Comparison of ENCODE assay signal across 10 mouse cellular contexts in the genomic region with DNA sequence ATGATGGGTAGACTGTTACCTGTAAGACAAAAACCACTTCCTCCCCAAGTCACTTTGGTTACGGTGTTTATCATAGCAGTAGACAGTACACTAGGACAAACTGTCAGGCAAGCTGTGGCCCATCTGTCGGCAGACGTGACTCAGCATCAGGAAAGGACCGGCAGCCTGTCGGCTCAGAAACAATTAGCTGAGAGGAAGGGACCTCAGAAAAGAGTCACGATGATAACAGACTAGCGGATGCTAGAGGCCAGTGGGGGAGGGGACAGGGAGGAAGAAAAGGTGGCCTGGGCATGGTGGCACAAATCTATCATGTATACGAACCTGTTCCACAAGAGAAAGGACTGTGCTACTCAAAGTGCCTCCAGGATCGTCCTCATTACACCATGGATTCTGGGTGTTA. TPM values are rescaled to one million over a fixed set of nuclear protein-coding genes. Genes with fewer than 3 reads are reported as not detected.
DNase-seq lines count a peak whose midpoint lies in the region; ATAC-seq and TF ChIP-seq lines count a peak whose summit lies in the region.
"Had no signal": no experiment of that assay in that cellular context is flagged by ENCODE, and none has a peak within 500 bp of the region (broad histone marks: within the 10 kb centered on the region; RNA-seq: fewer than 3 reads in every experiment).

No protein-coding gene starts in this region.

- H3K27ac ChIP-seq in kidney, postnatal 0 days = no peak overlapping the region
- no peak overlapping the region for H3K27ac ChIP-seq in kidney, embryonic 14.5 days (ENCODE audit: low read depth, low read length)
- peak overlapping the region; percentile 92 for H3K27ac ChIP-seq in MEL (ENCODE audit: control insufficient read depth, low read depth, low read length)
- H3K27ac ChIP-seq in heart, embryonic 12.5 days (ENCODE audit: poor library complexity, severe bottlenecking) = peak overlapping the region; percentile 47; the same call in 1 of the 2 replicates
- no peak overlapping the region for H3K27ac ChIP-seq in lung, postnatal 0 days (ENCODE audit: low read length)
- no peak overlapping the region for H3K27ac ChIP-seq in gastrocnemius, adult 2 months
- H3K27ac ChIP-seq: limb, embryonic 10.5 days had no signal

- TF ChIP-seq CTCF in kidney, postnatal 0 days (IDR thresholded peaks at IDR 0.05; ENCODE audit: low read depth) = no peak
- no peak for TF ChIP-seq CTCF in MEL (IDR thresholded peaks at IDR 0.05 in 2 of 3, conservative IDR thresholded peaks at IDR 0.05 in 1 of 3; ENCODE audit: control insufficient read depth in 1 of 3, insufficient read depth in 1 of 3, low read depth in 2 of 3, low read length in 3 of 3, poor library complexity in 1 of 3, severe bottlenecking in 1 of 3)
- no peak for TF ChIP-seq CTCF in lung, postnatal 0 days (IDR thresholded peaks at IDR 0.05)
- TF ChIP-seq CTCF in gastrocnemius, adult 2 months (IDR thresholded peaks at IDR 0.05) = no peak

- 43% methylated on average over 9 of the region's 9 CpGs for WGBS in kidney, postnatal 0 days
- WGBS in kidney, embryonic 14.5 days = 43% methylated on average over 9 of the region's 9 CpGs
- 11% methylated on average over 9 of the region's 9 CpGs for WGBS in heart, embryonic 12.5 days
- 30% methylated on average over 9 of the region's 9 CpGs for WGBS in lung, postnatal 0 days

- H3K4me2 ChIP-seq in kidney, postnatal 0 days (ENCODE audit: low read length) = no peak overlapping the region
- no peak overlapping the region for H3K4me2 ChIP-seq in kidney, embryonic 14.5 days (replicated peaks; ENCODE audit: low read depth, low read length)
- peak overlapping the region; percentile 23 for H3K4me2 ChIP-seq in heart, embryonic 12.5 days
- no peak overlapping the region for H3K4me2 ChIP-seq in lung, postnatal 0 days (replicated peaks; ENCODE audit: low read depth, low read length)

- H3K9ac ChIP-seq in kidney, postnatal 0 days (ENCODE audit: low read depth, low read length) = no peak overlapping the region
- H3K9ac ChIP-seq in kidney, embryonic 14.5 days (ENCODE audit: low read depth, low read length) = no peak overlapping the region
- H3K9ac ChIP-seq in MEL (ENCODE audit: control insufficient read depth, low read depth, low read length, poor library complexity, severe bottlenecking) = peak overlapping the region; percentile 53
- no peak overlapping the region for H3K9ac ChIP-seq in heart, embryonic 12.5 days
- H3K9ac ChIP-seq in lung, postnatal 0 days (replicated peaks; ENCODE audit: low read depth) = no peak overlapping the region

- intact Hi-C loops in left cerebral cortex, postnatal 25 days (cut with DNase I) = no loop called here
- intact Hi-C loops in gastrocnemius, adult 2 months (cut with DNase I) = loop anchor here (5.0 kb wide), 1 partner anchor 43 kb away; no protein-coding TSS in a partner anchor

- no peaks in the 10 kb centered on the region for H3K27me3 ChIP-seq in kidney, postnatal 0 days (ENCODE audit: insufficient read depth, low read length)
- no peaks in the 10 kb centered on the region for H3K27me3 ChIP-seq in kidney, embryonic 14.5 days (ENCODE audit: control insufficient read depth, insufficient read depth, low read length)
- no peaks in the 10 kb centered on the region for H3K27me3 ChIP-seq in MEL (ENCODE audit: control insufficient read depth in 1 of 2, insufficient read depth in 2 of 2, low read length in 2 of 2)
- no peaks in the 10 kb centered on the region for H3K27me3 ChIP-seq in heart, embryonic 12.5 days (replicated peaks)
- H3K27me3 ChIP-seq in lung, postnatal 0 days (replicated peaks; ENCODE audit: insufficient read depth, low read length) = 0 out of 2 replicates have a peak, but pooled peaks cover 4% of the 10 kb centered on the region

- TF ChIP-seq EP300 in MEL (IDR thresholded peaks at IDR 0.05; ENCODE audit: low read depth in 1 of 2, low read length in 2 of 2) = peak; percentile 81 to 92
- peak; percentile 69; the same call in 1 of the 2 replicates for TF ChIP-seq EP300 in lung, postnatal 0 days (IDR thresholded peaks at IDR 0.05)

- no peaks in the 10 kb centered on the region for H3K4me1 ChIP-seq in kidney, postnatal 0 days (replicated peaks; ENCODE audit: insufficient read depth, low read length)
- peaks cover 15% of the 10 kb centered on the region for H3K4me1 ChIP-seq in kidney, embryonic 14.5 days (ENCODE audit: control insufficient read depth, insufficient read depth, low read length)
- H3K4me1 ChIP-seq in MEL (ENCODE audit: control insufficient read depth in 1 of 2, insufficient read depth in 2 of 2, low read length in 2 of 2) = peaks cover 28 to 80% of the 10 kb centered on the region in 2 experiments
- peaks cover 76% of the 10 kb centered on the region for H3K4me1 ChIP-seq in heart, embryonic 12.5 days (replicated peaks)
- peaks cover 4% of the 10 kb centered on the region for H3K4me1 ChIP-seq in lung, postnatal 0 days (ENCODE audit: insufficient read depth, low read depth, low read length)

- peak in 1 of 2 experiments; percentile 63; a peak in 1 of 4 replicates for TF ChIP-seq POLR2A in MEL (IDR thresholded peaks at IDR 0.05; ENCODE audit: control insufficient read depth in 1 of 2, insufficient read depth in 1 of 2, low read depth in 1 of 2, low read length in 2 of 2, poor library complexity in 1 of 2)

- no peaks in the 10 kb centered on the region for H3K36me3 ChIP-seq in kidney, postnatal 0 days (ENCODE audit: insufficient read depth, low read length)
- H3K36me3 ChIP-seq in kidney, embryonic 14.5 days (ENCODE audit: control insufficient read depth, insufficient read depth, low read length) = no peaks in the 10 kb centered on the region
- H3K36me3 ChIP-seq in MEL (ENCODE audit: control insufficient read depth in 1 of 2, insufficient read depth in 2 of 2, low read length in 2 of 2) = peaks cover 0 to 61% of the 10 kb centered on the region in 2 experiments; a peak in 2 of 4 replicates
- H3K36me3 ChIP-seq in heart, embryonic 12.5 days = no peaks in the 10 kb centered on the region
- H3K36me3 ChIP-seq in lung, postnatal 0 days (ENCODE audit: insufficient read depth, low read length) = no peaks in the 10 kb centered on the region
- H3K36me3 ChIP-seq: limb, embryonic 10.5 days had no signal

- ATAC-seq in kidney, postnatal 0 days (replicated peaks; ENCODE audit: low FRiP score, low read depth) = no peak
- no peak for ATAC-seq in kidney, embryonic 14.5 days (ENCODE audit: low FRiP score, low TSS enrichment)
- ATAC-seq in heart, embryonic 12.5 days (ENCODE audit: insufficient number of reproducible peaks, low FRiP score) = peak; percentile 82
- peak; percentile 62 for ATAC-seq in lung, postnatal 0 days

- DNase-seq in kidney, postnatal 0 days (ENCODE audit: low spot score) = peak; percentile 55
- peak; percentile 94 for DNase-seq in MEL (ENCODE audit: low read depth, low spot score)
- peak; percentile 69 for DNase-seq in lung, postnatal 0 days (ENCODE audit: low spot score)
- no peak for DNase-seq in left cerebral cortex, postnatal 25 days (ENCODE audit: low spot score in 2 of 2)
- DNase-seq in frontal cortex, adult 2 months (ENCODE audit: extremely low spot score in 1 of 2, low spot score in 1 of 2) = no peak
- DNase-seq in gastrocnemius, adult 2 months = no peak

- TF ChIP-seq RAD21 in MEL (IDR thresholded peaks at IDR 0.05; ENCODE audit: low read depth, low read length) = no peak

- H3K79me2 ChIP-seq in MEL (ENCODE audit: control insufficient read depth, insufficient read depth, low read length, poor library complexity) = peaks cover 27% of the 10 kb centered on the region

- H3K9me3 ChIP-seq in kidney, postnatal 0 days (replicated peaks; ENCODE audit: low read length) = no peaks in the 10 kb centered on the region
- no peaks in the 10 kb centered on the region for H3K9me3 ChIP-seq in kidney, embryonic 14.5 days (ENCODE audit: control insufficient read depth, low read length)
- no peaks in the 10 kb centered on the region for H3K9me3 ChIP-seq in MEL (replicated peaks; ENCODE audit: insufficient read depth, low read length)
- no peaks in the 10 kb centered on the region for H3K9me3 ChIP-seq in heart, embryonic 12.5 days (replicated peaks)
- H3K9me3 ChIP-seq in lung, postnatal 0 days (ENCODE audit: low read length) = no peaks in the 10 kb centered on the region
- H3K9me3 ChIP-seq: limb, embryonic 10.5 days had no signal

- no peak overlapping the region for H3K4me3 ChIP-seq in kidney, postnatal 0 days (replicated peaks; ENCODE audit: low read depth, low read length)
- H3K4me3 ChIP-seq in kidney, embryonic 14.5 days (ENCODE audit: low read length) = no peak overlapping the region
- H3K4me3 ChIP-seq in MEL (ENCODE audit: control insufficient read depth in 1 of 2, insufficient read depth in 1 of 2, low read depth in 2 of 2, low read length in 2 of 2) = peak overlapping the region; percentile 12 to 45; a peak in 3 of 4 replicates
- H3K4me3 ChIP-seq in heart, embryonic 12.5 days = no peak overlapping the region
- H3K4me3 ChIP-seq in lung, postnatal 0 days (ENCODE audit: low read depth, low read length) = no peak overlapping the region
- H3K4me3 ChIP-seq in gastrocnemius, adult 2 months = no peak overlapping the region
- H3K4me3 ChIP-seq: limb, embryonic 10.5 days had no signal

RNA-seq across cellular contexts. Expression of gene Pofut2, which starts 33.6 kb away (rescaled TPM):
- polyA plus RNA-seq in kidney, postnatal 0 days (2015; fragmentation: Nextera tagmentation; extraction: Ambion mirVana) = 96.9 and 104 TPM in 2 replicates
- polyA plus RNA-seq in kidney, embryonic 14.5 days (2014; fragmentation: Nextera tagmentation; extraction: Ambion mirVana) = 96.3 and 112 TPM in 2 replicates
- 13.5 and 20.3 TPM in 2 replicates for total RNA-seq in MEL (2012; rRNA removed)
- polyA plus RNA-seq in MEL (2012; ENCODE audit: insufficient read depth in 1 of 2, insufficient read length in 2 of 2, low read depth in 1 of 2, low replicate concordance in 2 of 2, missing spikeins in 1 of 2) = 10 to 100 TPM in 1 of 2 experiments, not detected in 1; 24.5 TPM
- polyA plus RNA-seq in heart, embryonic 12.5 days (2016; fragmentation: Nextera tagmentation; extraction: Ambion mirVana) = 131 and 135 TPM in 2 replicates
- polyA plus RNA-seq in lung, postnatal 0 days (2015; fragmentation: Nextera tagmentation; extraction: Ambion mirVana) = 84.2 and 84.4 TPM in 2 replicates
- total RNA-seq in left cerebral cortex, postnatal 25 days (2021) = 10 to 100 TPM; 32.8 to 35.9 TPM
- polyA plus RNA-seq in frontal cortex, adult 2 months (2012; rRNA removed) = 30.3 and 32.8 TPM in 2 replicates
- 10 to 100 TPM; 21.9 to 25.2 TPM for total RNA-seq in gastrocnemius, adult 2 months (2021)

RNA-seq across cellular contexts. Expression of gene Col18a1, which starts 59.1 kb away (rescaled TPM):
- polyA plus RNA-seq in kidney, postnatal 0 days (2015; fragmentation: Nextera tagmentation; extraction: Ambion mirVana) = 178 and 197 TPM in 2 replicates
- 78.6 and 140 TPM in 2 replicates for polyA plus RNA-seq in kidney, embryonic 14.5 days (2014; fragmentation: Nextera tagmentation; extraction: Ambion mirVana)
- total RNA-seq in MEL (2012; rRNA removed) = 0.33 and 0.46 TPM in 2 replicates
- 1 to 10 TPM in 1 of 2 experiments, not detected in 1; 1.3 TPM for polyA plus RNA-seq in MEL (2012; ENCODE audit: insufficient read depth in 1 of 2, insufficient read length in 2 of 2, low read depth in 1 of 2, low replicate concordance in 2 of 2, missing spikeins in 1 of 2)
- polyA plus RNA-seq in heart, embryonic 12.5 days (2016; fragmentation: Nextera tagmentation; extraction: Ambion mirVana) = 271 and 284 TPM in 2 replicates
- polyA plus RNA-seq in lung, postnatal 0 days (2015; fragmentation: Nextera tagmentation; extraction: Ambion mirVana) = 30.0 and 33.2 TPM in 2 replicates
- 1 to 10 TPM; 4.0 to 5.3 TPM for total RNA-seq in left cerebral cortex, postnatal 25 days (2021)
- 3.4 and 3.8 TPM in 2 replicates for polyA plus RNA-seq in frontal cortex, adult 2 months (2012; rRNA removed)
- total RNA-seq in gastrocnemius, adult 2 months (2021) = 1 to 10 TPM; 3.8 to 6.0 TPM
- total RNA-seq: neutrophil, adult 5-6 weeks had no signal

Comparison
In these comparisons a context has a peak if more than half of its experiments do, and no peak if none do; other contexts are left out.
1. ATAC-seq: peak in heart, embryonic 12.5 days (single experiment) and lung, postnatal 0 days (single experiment); none in kidney, postnatal 0 days (single experiment) and kidney, embryonic 14.5 days (single experiment).
2. DNase-seq: peak in kidney, postnatal 0 days (single experiment), MEL (single experiment) and lung, postnatal 0 days (single experiment); none in left cerebral cortex, postnatal 25 days (0 of 2), frontal cortex, adult 2 months (0 of 2) and gastrocnemius, adult 2 months (single experiment).
3. H3K27ac ChIP-seq: peak in MEL (single experiment) and heart, embryonic 12.5 days (single experiment); none in kidney, postnatal 0 days (single experiment), kidney, embryonic 14.5 days (single experiment), lung, postnatal 0 days (single experiment) and gastrocnemius, adult 2 months (single experiment).
4. H3K4me3 ChIP-seq: peak in MEL (2 of 2); none in kidney, postnatal 0 days (single experiment), kidney, embryonic 14.5 days (single experiment), heart, embryonic 12.5 days (single experiment), lung, postnatal 0 days (single experiment) and gastrocnemius, adult 2 months (single experiment).